Mouse (Mus musculus) midbrain, postnatal 0 days (tissue): ENCODE results near the gene Fads2. TPM values are rescaled to one million over a fixed set of nuclear protein-coding genes. Genes with fewer than 3 reads are reported as not detected.

ENCODE experiments used
- ATAC-seq: fragments of 200-750 bp; cut with Nextera tagmentation; 2 replicates; pipeline ENCODE4 v1.8.0; 2017; ENCODE audit warnings: moderate number of reproducible peaks, mild to moderate bottlenecking, moderate TSS enrichment, moderate library complexity; ENCODE audit not compliant: low FRiP score
- DNase-seq: peaks from one replicate; pipeline ENCODE4 v3.0.0-alpha.2; 2015; ENCODE audit warnings: low spot score
- H3K27ac ChIP-seq: fragments of 300-500 bp; sonication (generic); 2 replicates; pipeline ENCODE4 v1.5.1; 2014; ENCODE audit warnings: low read depth, mild to moderate bottlenecking, low read length, mixed read lengths
- H3K27me3 ChIP-seq: fragments of 300-500 bp; sonication (generic); 2 replicates; pipeline ENCODE4 v1.6.1; 2014; ENCODE audit warnings: low read length, control low read depth, mixed read lengths; ENCODE audit not compliant: insufficient read depth
- H3K36me3 ChIP-seq: fragments of 300-500 bp; sonication (generic); 2 replicates; pipeline ENCODE4 v1.6.1; 2014; ENCODE audit warnings: low read length, control low read depth, mixed read lengths; ENCODE audit not compliant: insufficient read depth
- H3K4me1 ChIP-seq: fragments of 300-500 bp; sonication (generic); 2 replicates; pipeline ENCODE4 v1.6.1; 2014; ENCODE audit warnings: mild to moderate bottlenecking, control low read depth, antibody characterized with exemption, low read length, mixed read lengths; ENCODE audit not compliant: insufficient read depth
- H3K4me2 ChIP-seq: fragments of 300-500 bp; sonication (generic); 2 replicates; pipeline ENCODE4 v1.6.1; 2014; ENCODE audit warnings: low read depth, mild to moderate bottlenecking, low read length, mixed read lengths; ENCODE audit not compliant: poor library complexity, severe bottlenecking
- H3K4me3 ChIP-seq: fragments of 300-500 bp; sonication (generic); 2 replicates; pipeline ENCODE4 v1.5.1; 2014; ENCODE audit warnings: low read depth, mild to moderate bottlenecking, low read length, moderate library complexity
- H3K9ac ChIP-seq: fragments of 300-500 bp; sonication (generic); replicated peaks from 2 replicates; pipeline ENCODE4 v1.6.1; 2014; ENCODE audit warnings: mild to moderate bottlenecking, low read length, moderate library complexity, mixed read lengths; ENCODE audit not compliant: poor library complexity, severe bottlenecking
- H3K9me3 ChIP-seq: fragments of 300-500 bp; sonication (generic); 2 replicates; pipeline ENCODE4 v1.6.1; 2016; ENCODE audit warnings: low read length, control low read depth
- CTCF ChIP-seq: IDR thresholded peaks from 2 replicates; pipeline ENCODE4 v1.5.1; 2016; ENCODE audit warnings: antibody characterized with exemption, mild to moderate bottlenecking
- WGBS: fragments of 180-500 bp; shearing (Covaris S2); extraction: QIAGEN DNeasy Blood & Tissue Kit; methylation state at CpG from one replicate; pipeline ENCODE4 v1.1.7; 2014; 5-methylcytosine and 5-hydroxymethylcytosine counted together
- polyA plus RNA-seq: library from polyadenylated mRNA; unstranded; fragments of >200 nt; fragmentation: Nextera tagmentation; extraction: Ambion mirVana; gene quantifications from 2 replicates; pipeline ENCODE4 v1.2.1, GENCODE M21; 2015
- total RNA-seq: library from RNA; depleted of rRNA; stranded (reverse); fragments of >200 nt; gene quantifications from 2 replicates; pipeline ENCODE4 v1.2.3, GENCODE M21; 2014

The Fads2 gene
- total and polyA plus RNA-seq, 2 experiments from 2014 or later: 260 to 306 TPM

- WGBS: 93% methylated on average over 2 of the region's 2 CpGs
- no peak for DNase-seq
- H3K4me1 ChIP-seq: peaks cover 44% of the 10 kb centered on the region; the same call in 1 of the 2 replicates
- no peak overlapping the region for H3K27ac ChIP-seq
- H3K36me3 ChIP-seq: peaks cover 10% of the 10 kb centered on the region
- TF ChIP-seq CTCF: no peak
- no peaks in the 10 kb centered on the region for H3K27me3 ChIP-seq
- ATAC-seq: no peak
- no peak overlapping the region for H3K9ac ChIP-seq
- no peaks in the 10 kb centered on the region for H3K9me3 ChIP-seq
- peak overlapping the region; percentile 86; the same call in 1 of the 2 replicates for H3K4me2 ChIP-seq
- H3K4me3 ChIP-seq: no peak overlapping the region
These were observed 5.1 kb downstream of the Fads2 start for GRCm38 (mm10) chr19:10096371-10096876.

- peak overlapping the region; percentile 39; the same call in 1 of the 2 replicates for H3K9ac ChIP-seq
- no peak for ATAC-seq
- no peak for DNase-seq
- H3K9me3 ChIP-seq: no peaks in the 10 kb centered on the region
- no peak overlapping the region for H3K4me3 ChIP-seq
- H3K4me2 ChIP-seq: no peak overlapping the region
- no peak for TF ChIP-seq CTCF
- H3K27ac ChIP-seq: no peak overlapping the region
- H3K27me3 ChIP-seq: no peaks in the 10 kb centered on the region
- 62% methylated on average over 4 of the region's 4 CpGs for WGBS
- peaks cover 24% of the 10 kb centered on the region for H3K36me3 ChIP-seq
- H3K4me1 ChIP-seq: peaks cover 41% of the 10 kb centered on the region; the same call in 1 of the 2 replicates
These were observed 6.9 kb downstream of the Fads2 start for GRCm38 (mm10) chr19:10094695-10095094.

- ATAC-seq: no peak
- peaks cover 33% of the 10 kb centered on the region for H3K36me3 ChIP-seq
These were observed 7.7 kb downstream of the Fads2 start for GRCm38 (mm10) chr19:10093829-10094228.

GRCm38 (mm10) chr19:10086976-10087375, 14.6 kb downstream of the Fads2 start:
- ATAC-seq (no peak), DNase-seq (no peak)
- H3K27me3 ChIP-seq: no peaks in the 10 kb centered on the region
- no peak overlapping the region for H3K9ac ChIP-seq
- no peak overlapping the region for H3K4me3 ChIP-seq
- peaks cover 84% of the 10 kb centered on the region for H3K36me3 ChIP-seq
- H3K4me1 ChIP-seq: no peaks in the 10 kb centered on the region
- no peak for TF ChIP-seq CTCF
- 73% methylated on average over 4 of the region's 4 CpGs for WGBS
- H3K9me3 ChIP-seq: no peaks in the 10 kb centered on the region
- H3K4me2 ChIP-seq: no peak overlapping the region
- H3K27ac ChIP-seq: no peak overlapping the region

More at GRCm38 (mm10) chr19:10093829-10094228, 7.7 kb downstream of the Fads2 start:
- Histone ChIP-seq H3K4me2 (no peak overlapping the region), H3K27me3 (no peaks in the 10 kb centered on the region), H3K9ac (no peak overlapping the region), H3K4me1 (peaks cover 33% of the 10 kb centered on the region; the same call in 1 of the 2 replicates), H3K4me3 (no peak overlapping the region), H3K9me3 (no peaks in the 10 kb centered on the region), H3K27ac (no peak overlapping the region)
- DNase-seq: no peak
- TF ChIP-seq CTCF: no peak
- WGBS: 79% methylated on average over 4 of the region's 4 CpGs

- DNase-seq: no peak
These were observed 16.1 kb downstream of the Fads2 start for GRCm38 (mm10) chr19:10085454-10085853.

GRCm38 (mm10) chr19:10082105-10082504, 19.4 kb downstream of the Fads2 start:
- 78% methylated on average over 3 of the region's 3 CpGs for WGBS
- peaks cover 74% of the 10 kb centered on the region for H3K36me3 ChIP-seq

More at GRCm38 (mm10) chr19:10085454-10085853, 16.1 kb downstream of the Fads2 start:
- H3K9ac ChIP-seq: no peak overlapping the region
- no peak for ATAC-seq
- no peak for TF ChIP-seq CTCF
- no peaks in the 10 kb centered on the region for H3K27me3 ChIP-seq
- H3K36me3 ChIP-seq: peaks cover 70% of the 10 kb centered on the region
- no peak overlapping the region for H3K4me2 ChIP-seq
- 85% methylated on average over 9 of the region's 9 CpGs for WGBS
- H3K27ac ChIP-seq: no peak overlapping the region
- no peaks in the 10 kb centered on the region for H3K4me1 ChIP-seq
- no peak overlapping the region for H3K4me3 ChIP-seq
- H3K9me3 ChIP-seq: no peaks in the 10 kb centered on the region

More at GRCm38 (mm10) chr19:10082105-10082504, 19.4 kb downstream of the Fads2 start:
- Histone ChIP-seq H3K9me3 (no peaks in the 10 kb centered on the region), H3K9ac (no peak overlapping the region), H3K4me1 (no peaks in the 10 kb centered on the region), H3K27me3 (no peaks in the 10 kb centered on the region), H3K27ac (no peak overlapping the region), H3K4me3 (no peak overlapping the region), H3K4me2 (no peak overlapping the region)
- no peak for TF ChIP-seq CTCF
- no peak for ATAC-seq
- DNase-seq: no peak
